Mouse (Mus musculus) central nervous system, embryonic 11.5 days (tissue): Measurements from ENCODE around the gene Zfp462. TPM values are rescaled to one million over a fixed set of nuclear protein-coding genes. Genes with fewer than 3 reads are reported as not detected.

Experiments used
- polyA plus RNA-seq: library from polyadenylated mRNA; depleted of rRNA; stranded (reverse); fragments of >200 nt; gene quantifications from 2 replicates; pipeline ENCODE4 v1.2.3, GENCODE M21; 2012; rRNA removed

The Zfp462 gene
- polyA plus RNA-seq: 77.7 and 78.5 TPM in 2 replicates

DNA sequence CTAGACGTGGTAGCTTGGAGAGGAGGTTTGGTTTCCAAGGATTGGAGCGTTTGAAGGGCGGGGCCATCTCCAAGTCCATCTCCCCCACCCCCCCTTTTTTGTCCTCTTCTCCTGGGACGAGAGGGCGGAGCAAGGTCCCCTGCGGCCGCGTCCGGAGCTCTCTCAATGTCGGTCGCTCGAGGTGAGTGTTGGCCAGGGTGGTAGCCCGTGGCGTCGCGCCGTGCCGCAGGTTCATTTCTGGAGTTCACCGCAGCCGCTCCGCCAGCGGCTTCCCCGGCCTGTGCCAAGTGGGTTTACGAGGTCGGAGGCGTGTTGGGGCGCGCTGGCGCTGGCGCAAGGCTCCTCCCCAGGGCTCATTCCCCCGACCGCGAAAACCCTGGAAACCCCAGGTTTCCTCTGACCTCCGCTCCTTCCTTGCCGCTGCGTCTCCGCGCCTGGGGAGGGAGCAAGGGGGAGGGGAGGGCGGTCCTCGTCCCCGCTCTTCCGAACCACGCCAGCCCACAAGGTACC is at the start of gene Zfp462:
TSS of gene Zfp462 (plus strand) at position 128 of the 510 bp plus-strand sequence.

